18 mouse cellular contexts compared by ENCODE assay signal in genomic region chr7:118696146-118696545, GRCm38 (mm10). TPM values are rescaled to one million over a fixed set of nuclear protein-coding genes. Genes with fewer than 3 reads are reported as not detected.
A peak's percentile ranks its signal among the peaks of the same experiment; 100 is the strongest.
DNase-seq lines count a peak whose midpoint lies in the region; ATAC-seq lines count a peak whose summit lies in the region.
"Had no signal": no experiment of that assay in that cellular context is flagged by ENCODE, and none has a peak within 500 bp of the region (broad histone marks: within the 10 kb centered on the region; RNA-seq: fewer than 3 reads in every experiment).

No protein-coding gene starts in this region.

- DNase-seq in lung, adult 18-20 months, result peak; percentile 42 to 66
- no peak for DNase-seq in lung, postnatal 14 days
- peak; percentile 32 for DNase-seq in lung, postnatal 10 days
- DNase-seq in lung, postnatal 36 days, result peak; percentile 66
- DNase-seq in urinary bladder, postnatal 25 days (ENCODE audit: low spot score), result no peak
- DNase-seq: adrenal gland, adult 8-10 months; adrenal gland, postnatal 25 days; cerebellum, adult 11-12 months; cerebellum, adult 8-10 months; cerebellum, postnatal 10 days; cerebellum, postnatal 36 days; embryo, embryonic 11 days; gastrocnemius, postnatal 25 days; heart, adult 2 months; heart, postnatal 14 days had no signal

- no peak for ATAC-seq in activated CD4-positive, CD25-positive, alpha-beta regulatory T cell, adult 4 months
- ATAC-seq: CD4-positive, CD25-positive, alpha-beta regulatory T cell, adult 4 months; forebrain, embryonic 14.5 days had no signal

RNA-seq across cellular contexts. Expression of gene Gde1, which starts 9.4 kb away (rescaled TPM):
- polyA plus RNA-seq in activated CD4-positive, CD25-positive, alpha-beta regulatory T cell, adult 4 months (2017; shearing (Covaris generic)), result 10 to 100 TPM; 16.7 to 17.5 TPM

RNA-seq across cellular contexts. Expression of gene Ccp110, which starts 16.2 kb away (rescaled TPM):
- 1 to 10 TPM; 3.6 to 5.3 TPM for polyA plus RNA-seq in activated CD4-positive, CD25-positive, alpha-beta regulatory T cell, adult 4 months (2017; shearing (Covaris generic))

RNA-seq across cellular contexts. Expression of gene Vps35l, which starts 43.9 kb away (rescaled TPM):
- polyA plus RNA-seq in activated CD4-positive, CD25-positive, alpha-beta regulatory T cell, adult 4 months (2017; shearing (Covaris generic)), result 10 to 100 TPM; 54.5 to 62.0 TPM

Comparison
In these comparisons a context has a peak if more than half of its experiments do, and no peak if none do; other contexts are left out.
1. DNase-seq: peak in lung, adult 18-20 months (2 of 2), lung, postnatal 10 days (single experiment) and lung, postnatal 36 days (single experiment); none in lung, postnatal 14 days (single experiment) and urinary bladder, postnatal 25 days (single experiment).